In genomic region chr16:17202549-17202948, GRCm38 (mm10) we compare ENCODE assay signal across 7 mouse cellular contexts. TPM values are rescaled to one million over a fixed set of nuclear protein-coding genes. Genes with fewer than 3 reads are reported as not detected.
DNase-seq lines count a peak whose midpoint lies in the region; ATAC-seq lines count a peak whose summit lies in the region.

Gene Ube2l3 (minus strand): TSS chr16:17202649.

- H3K9ac ChIP-seq in forebrain, embryonic 11.5 days (ENCODE audit: low read length): no peak within 1 kb of the TSS
- peak within 1 kb of the TSS; percentile 97 for H3K9ac ChIP-seq in liver, embryonic 11.5 days (ENCODE audit: low read depth, low read length)
- H3K9ac ChIP-seq in stomach, embryonic 16.5 days (ENCODE audit: low read length): peak within 1 kb of the TSS; percentile 99

- ATAC-seq in forebrain, embryonic 11.5 days (replicated peaks; ENCODE audit: low FRiP score): no peak
- no peak for ATAC-seq in hematopoietic stem cell, adult 5-6 weeks (replicated peaks in 1 of 2; ENCODE audit: insufficient read depth in 1 of 2, low FRiP score in 2 of 2, low TSS enrichment in 1 of 2, low read depth in 1 of 2, poor library complexity in 2 of 2, severe bottlenecking in 2 of 2)
- no peak for ATAC-seq in liver, embryonic 11.5 days (replicated peaks; ENCODE audit: low FRiP score)
- ATAC-seq in stomach, embryonic 16.5 days (ENCODE audit: insufficient read depth, low FRiP score): no peak

- H3K27ac ChIP-seq in forebrain, embryonic 11.5 days (ENCODE audit: low read depth, low read length): no peak within 1 kb of the TSS
- no peak within 1 kb of the TSS for H3K27ac ChIP-seq in liver, embryonic 11.5 days (ENCODE audit: low read depth, low read length)
- peak within 1 kb of the TSS; percentile 82 for H3K27ac ChIP-seq in stomach, embryonic 16.5 days (ENCODE audit: low read length)

- DNase-seq in urinary bladder, adult 2 months (ENCODE audit: low spot score): no peak
- no peak for DNase-seq in urinary bladder, postnatal 14 days (ENCODE audit: low spot score)
- DNase-seq in forebrain, embryonic 11.5 days (ENCODE audit: low spot score): no peak
- DNase-seq in liver, embryonic 11.5 days (ENCODE audit: low spot score): no peak
- DNase-seq in embryo, embryonic 10 days (ENCODE audit: low spot score): no peak

- no peaks in the 10 kb centered on the region for H3K9me3 ChIP-seq in forebrain, embryonic 11.5 days (ENCODE audit: control insufficient read depth, low read length)
- H3K9me3 ChIP-seq in liver, embryonic 11.5 days (ENCODE audit: control insufficient read depth, low read length): no peaks in the 10 kb centered on the region
- no peaks in the 10 kb centered on the region for H3K9me3 ChIP-seq in stomach, embryonic 16.5 days (replicated peaks; ENCODE audit: control insufficient read depth, low read length)

- H3K4me3 ChIP-seq in forebrain, embryonic 11.5 days (ENCODE audit: low read depth, low read length): peak within 1 kb of the TSS; percentile 100
- peak within 1 kb of the TSS; percentile 95 for H3K4me3 ChIP-seq in liver, embryonic 11.5 days (ENCODE audit: low read depth, low read length)
- peak within 1 kb of the TSS; percentile 82 for H3K4me3 ChIP-seq in stomach, embryonic 16.5 days (replicated peaks; ENCODE audit: low read length)

- 83% methylated on average over 1 of the region's 1 CpGs for WGBS in forebrain, embryonic 11.5 days
- 85% methylated on average over 1 of the region's 1 CpGs for WGBS in liver, embryonic 11.5 days
- whole genome bisulfite sequencing in stomach, embryonic 16.5 days: 97% methylated on average over 1 of the region's 1 CpGs

- no peaks in the 10 kb centered on the region for H3K27me3 ChIP-seq in forebrain, embryonic 11.5 days (ENCODE audit: control insufficient read depth, insufficient read depth, low read length)
- peaks cover 6% of the 10 kb centered on the region for H3K27me3 ChIP-seq in liver, embryonic 11.5 days (replicated peaks; ENCODE audit: control insufficient read depth, insufficient read depth, low read length)
- 0 out of 2 replicates have a peak, but pooled peaks cover 3% of the 10 kb centered on the region for H3K27me3 ChIP-seq in stomach, embryonic 16.5 days (ENCODE audit: control insufficient read depth, insufficient read depth, low read length)

- H3K4me2 ChIP-seq in forebrain, embryonic 11.5 days (ENCODE audit: low read depth, low read length, severe bottlenecking): peak within 1 kb of the TSS; percentile 84; the same call in 1 of the 2 replicates
- peak within 1 kb of the TSS; percentile 80 for H3K4me2 ChIP-seq in liver, embryonic 11.5 days
- H3K4me2 ChIP-seq in stomach, embryonic 16.5 days (ENCODE audit: low read depth, low read length): peak within 1 kb of the TSS; percentile 47

- H3K36me3 ChIP-seq in forebrain, embryonic 11.5 days (ENCODE audit: control insufficient read depth, insufficient read depth, low read length): no peaks in the 10 kb centered on the region
- H3K36me3 ChIP-seq in liver, embryonic 11.5 days (ENCODE audit: control insufficient read depth, insufficient read depth, low read length): peaks cover 8% of the 10 kb centered on the region; the same call in 1 of the 2 replicates
- no peaks in the 10 kb centered on the region for H3K36me3 ChIP-seq in stomach, embryonic 16.5 days (ENCODE audit: control insufficient read depth, insufficient read depth, low read length)

- peaks cover 5% of the 10 kb centered on the region; the same call in 1 of the 2 replicates for H3K4me1 ChIP-seq in forebrain, embryonic 11.5 days (replicated peaks; ENCODE audit: control insufficient read depth, insufficient read depth, low read length)
- peaks cover 11% of the 10 kb centered on the region for H3K4me1 ChIP-seq in liver, embryonic 11.5 days (replicated peaks; ENCODE audit: control insufficient read depth, insufficient read depth, low read length)
- H3K4me1 ChIP-seq in stomach, embryonic 16.5 days (ENCODE audit: control insufficient read depth, insufficient read depth, low read length): peaks cover 12% of the 10 kb centered on the region

RNA-seq across cellular contexts. Expression of gene Ube2l3, which starts in this region (rescaled TPM):
- polyA plus RNA-seq in urinary bladder, adult 2 months (2012; rRNA removed): 105 and 111 TPM in 2 replicates
- polyA plus RNA-seq in forebrain, embryonic 11.5 days (2014; fragmentation: Nextera tagmentation; extraction: Ambion mirVana): 379 and 399 TPM in 2 replicates
- 99.6 and 120 TPM in 2 replicates for total RNA-seq in hematopoietic stem cell, adult 5-6 weeks (2017)
- polyA plus RNA-seq in liver, embryonic 11.5 days (2014; fragmentation: Nextera tagmentation; extraction: Ambion mirVana): 369 and 377 TPM in 2 replicates
- polyA plus RNA-seq in stomach, embryonic 16.5 days (2015; fragmentation: Nextera tagmentation; extraction: Ambion mirVana): 320 and 331 TPM in 2 replicates
